Comparison of ENCODE assay signal across 17 mouse cellular contexts in the genomic region with DNA sequence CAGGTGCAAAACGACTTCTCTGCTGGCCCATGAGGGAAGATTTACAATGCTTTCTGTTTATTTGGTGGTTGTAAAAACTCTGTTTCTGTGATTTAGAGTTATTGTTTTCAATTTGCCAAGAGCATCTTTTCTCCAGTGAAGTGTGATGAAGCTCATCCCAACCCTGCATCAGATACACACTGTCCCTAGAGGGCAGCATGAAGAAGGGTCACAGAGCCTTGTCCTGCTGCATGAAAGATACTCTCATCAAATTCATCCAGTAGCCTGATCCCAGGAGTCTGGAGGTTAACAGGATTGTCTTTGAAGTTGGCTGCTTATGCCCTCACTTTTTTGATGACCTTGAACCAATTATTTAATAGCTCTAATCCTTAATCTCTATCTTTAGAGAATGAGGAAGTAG.
A peak's percentile ranks its signal among the peaks of the same experiment; 100 is the strongest.
DNase-seq lines count a peak whose midpoint lies in the region; ATAC-seq and TF ChIP-seq lines count a peak whose summit lies in the region.
"Had no signal": no experiment of that assay in that cellular context is flagged by ENCODE, and none has a peak within 500 bp of the region (broad histone marks: within the 10 kb centered on the region; RNA-seq: fewer than 3 reads in every experiment).

No protein-coding gene starts in this region.

- no peak overlapping the region for H3K4me3 ChIP-seq in kidney, postnatal 0 days (replicated peaks; ENCODE audit: low read depth, low read length)
- H3K4me3 ChIP-seq: forebrain, embryonic 13.5 days; hindbrain, embryonic 15.5 days; kidney, embryonic 15.5 days; lung, embryonic 15.5 days; megakaryocyte, embryonic 14.5 days; neural tube, embryonic 13.5 days had no signal

- WGBS in kidney, postnatal 0 days: 9% methylated on average over 1 of the region's 1 CpGs

- no peak overlapping the region for H3K27ac ChIP-seq in kidney, postnatal 0 days
- H3K27ac ChIP-seq: forebrain, embryonic 13.5 days; hindbrain, embryonic 15.5 days; kidney, embryonic 15.5 days; lung, embryonic 15.5 days; neural tube, embryonic 13.5 days had no signal

- no peak overlapping the region for H3K4me2 ChIP-seq in kidney, postnatal 0 days (ENCODE audit: low read length)
- H3K4me2 ChIP-seq: forebrain, embryonic 13.5 days; hindbrain, embryonic 15.5 days; kidney, embryonic 15.5 days; lung, embryonic 15.5 days; neural tube, embryonic 13.5 days had no signal

- no peaks in the 10 kb centered on the region for H3K27me3 ChIP-seq in kidney, postnatal 0 days (ENCODE audit: insufficient read depth, low read length)
- H3K27me3 ChIP-seq: forebrain, embryonic 13.5 days; hindbrain, embryonic 15.5 days; kidney, embryonic 15.5 days; lung, embryonic 15.5 days; megakaryocyte, embryonic 14.5 days; neural tube, embryonic 13.5 days had no signal

- no peaks in the 10 kb centered on the region for H3K4me1 ChIP-seq in kidney, postnatal 0 days (replicated peaks; ENCODE audit: insufficient read depth, low read length)
- H3K4me1 ChIP-seq: forebrain, embryonic 13.5 days; hindbrain, embryonic 15.5 days; kidney, embryonic 15.5 days; lung, embryonic 15.5 days; megakaryocyte, embryonic 14.5 days; neural tube, embryonic 13.5 days had no signal

- peak; percentile 7 for DNase-seq in cerebellum, adult 9-10 months
- DNase-seq in cerebellum, postnatal 4 days (ENCODE audit: low spot score in 2 of 2): no peak
- DNase-seq in kidney, postnatal 0 days (ENCODE audit: low spot score): peak; percentile 2
- no peak for DNase-seq in kidney, adult 8-10 months
- DNase-seq in adrenal gland, postnatal 10 days: peak; percentile 13
- peak; percentile 12 to 24 for DNase-seq in cerebellum, postnatal 10 days
- no peak for DNase-seq in urinary bladder, adult 18-20 months (ENCODE audit: low spot score in 2 of 2)
- DNase-seq: embryo, embryonic 11 days; layer of hippocampus, adult 9-11 months; right cerebral cortex, postnatal 4 days; thymus, adult 18-20 months had no signal

- peak; percentile 33 for TF ChIP-seq CTCF in kidney, postnatal 0 days (IDR thresholded peaks at IDR 0.05; ENCODE audit: low read depth)

- H3K36me3 ChIP-seq in kidney, postnatal 0 days (ENCODE audit: insufficient read depth, low read length): no peaks in the 10 kb centered on the region
- H3K36me3 ChIP-seq: hindbrain, embryonic 15.5 days; kidney, embryonic 15.5 days; lung, embryonic 15.5 days; neural tube, embryonic 13.5 days had no signal

- H3K9ac ChIP-seq in kidney, postnatal 0 days (ENCODE audit: low read depth, low read length): no peak overlapping the region
- H3K9ac ChIP-seq: forebrain, embryonic 13.5 days; hindbrain, embryonic 15.5 days; kidney, embryonic 15.5 days; lung, embryonic 15.5 days; neural tube, embryonic 13.5 days had no signal

- no peaks in the 10 kb centered on the region for H3K9me3 ChIP-seq in kidney, postnatal 0 days (replicated peaks; ENCODE audit: low read length)
- H3K9me3 ChIP-seq: forebrain, embryonic 13.5 days; hindbrain, embryonic 15.5 days; kidney, embryonic 15.5 days; lung, embryonic 15.5 days; megakaryocyte, embryonic 14.5 days; neural tube, embryonic 13.5 days had no signal

- no peak for ATAC-seq in kidney, postnatal 0 days (replicated peaks; ENCODE audit: low FRiP score, low read depth)
- ATAC-seq: forebrain, embryonic 13.5 days had no signal

Comparison
In these comparisons a context has a peak if more than half of its experiments do, and no peak if none do; other contexts are left out.
1. DNase-seq: peak in cerebellum, adult 9-10 months (single experiment), kidney, postnatal 0 days (single experiment), adrenal gland, postnatal 10 days (single experiment) and cerebellum, postnatal 10 days (2 of 2); none in cerebellum, postnatal 4 days (0 of 2), kidney, adult 8-10 months (0 of 2) and urinary bladder, adult 18-20 months (0 of 2).